Mouse (Mus musculus) layer of hippocampus, postnatal 14 days (tissue): Measurements from ENCODE around the gene Dmkn. TPM values are rescaled to one million over a fixed set of nuclear protein-coding genes. Genes with fewer than 3 reads are reported as not detected.
"Not testable (repeated sequence)": the region's sequence is repeated elsewhere in the genome, so short reads cannot be mapped to it uniquely, and the experiment has no call there.

Experiments used
- DNase-seq, 2 experiments: peaks; one replicate each; pipeline ENCODE4 v3.0.0; 2021 to 2022; ENCODE audit warnings: low spot score in 2 of 2, mixed read lengths in 1 of 2
- long read RNA-seq, 2 experiments: library from polyadenylated mRNA; stranded (forward); transcript quantifications; one replicate each; pipeline ENCODE4 v2.0.0; 2021
- total RNA-seq, 2 experiments: library from RNA; stranded (reverse); gene quantifications; 2 replicates each; pipeline ENCODE4 v1.2.3; 2021

Dmkn gene
- 1 to 10 TPM; 1.3 to 2.2 TPM for total RNA-seq
- long read RNA-seq, experiment 1, partial matches to known transcripts = 0 of 1 reads
- long read RNA-seq, experiment 1, other reads (novel, unspliced or antisense) = 0 of 1 reads
- long read RNA-seq, experiment 2, partial matches to known transcripts = 0 of 1 reads
- long read RNA-seq, experiment 2, other reads (novel, unspliced or antisense) = 0 of 1 reads

DNA sequence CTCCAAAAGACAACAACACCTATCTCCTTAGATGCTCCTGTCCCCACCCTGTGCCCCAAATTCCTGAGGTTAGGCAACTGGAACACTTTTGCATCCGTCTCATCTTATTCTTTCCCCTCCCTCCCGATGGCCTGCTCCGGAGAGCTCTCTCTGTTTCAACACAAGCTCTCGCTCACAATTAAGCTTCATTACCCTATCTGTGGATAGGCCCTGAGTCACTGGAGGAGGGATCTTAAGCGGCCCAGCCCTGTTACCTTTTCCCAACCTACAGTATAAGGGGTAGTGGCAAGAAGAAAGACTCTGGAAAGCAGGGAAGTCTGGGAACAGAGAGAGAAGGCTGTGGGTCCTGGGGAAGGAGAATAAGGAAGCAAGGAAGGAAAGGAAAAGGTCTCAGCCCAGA lies at the start of gene Dmkn:
Dmkn (plus strand) TSS at position 301 of the 400 bp plus-strand sequence.
- no peak for DNase-seq

GRCm38 (mm10) chr7:30717006-30717715 lies 46.4 kb upstream of the Dmkn start:
- peak; percentile 43 to 60 for DNase-seq

GRCm38 (mm10) chr7:30717716-30718046 lies 45.9 kb upstream of the Dmkn start:
- no peak for DNase-seq

DNA sequence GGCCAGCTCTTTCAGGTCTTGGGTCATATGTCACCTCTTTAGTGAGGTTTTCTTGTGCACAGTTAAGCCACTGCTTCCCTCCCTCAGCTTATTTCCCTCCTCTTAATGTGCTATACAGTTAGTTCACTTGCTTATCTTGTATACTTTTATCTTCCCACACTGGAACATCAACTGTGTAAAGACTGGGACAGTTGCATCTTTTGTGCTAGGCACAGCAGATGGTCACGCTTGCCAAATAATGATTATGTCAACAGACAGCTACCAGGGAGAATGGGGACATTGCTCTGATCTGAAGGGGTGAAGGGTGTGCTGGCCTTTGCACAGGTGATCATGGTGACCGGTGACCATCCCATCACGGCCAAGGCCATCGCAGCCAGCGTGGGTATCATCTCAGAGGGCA lies 43.9 kb upstream of the Dmkn start:
- no peak for DNase-seq

DNA sequence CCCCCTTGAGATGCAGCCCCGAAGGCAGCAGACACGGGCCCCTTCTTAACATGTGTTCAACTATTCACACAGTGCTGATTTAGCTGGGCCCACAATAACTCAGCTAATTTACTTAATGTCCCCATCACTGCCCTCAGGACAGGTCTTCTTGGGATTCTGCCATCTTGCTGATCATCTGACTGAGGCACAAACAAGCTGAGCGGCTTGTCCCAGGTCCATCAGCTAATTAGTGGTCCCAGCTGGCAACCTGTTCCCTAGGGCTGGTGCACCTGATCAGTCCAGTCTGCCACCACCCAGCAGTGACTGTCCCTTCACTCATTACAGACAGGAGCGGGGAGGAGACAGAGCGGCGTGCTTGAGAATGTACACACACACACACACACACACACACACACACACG lies 42.3 kb upstream of the Dmkn start:
- DNase-seq = no peak

GRCm38 (mm10) chr7:30723274-30723953 lies 40.1 kb upstream of the Dmkn start:
- DNase-seq = no peak

DNA sequence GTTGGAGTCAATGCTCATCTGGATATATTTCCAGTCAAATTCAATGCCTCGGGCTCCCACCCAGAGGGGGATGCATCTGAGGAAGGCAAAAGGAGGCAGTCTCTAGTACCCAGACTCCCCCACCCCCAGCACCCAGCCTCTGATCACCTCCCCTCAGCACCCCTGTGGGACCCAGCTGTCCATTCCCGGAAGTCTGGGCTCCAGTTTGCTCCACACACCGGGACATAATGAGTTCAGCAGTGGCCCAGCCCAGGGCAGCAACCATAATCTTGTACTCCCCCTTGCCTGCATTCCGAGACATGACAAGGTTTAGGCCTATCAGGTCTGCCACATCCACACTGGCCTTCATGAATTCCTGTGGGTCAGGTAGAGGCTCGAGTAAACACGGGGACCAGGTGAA lies 35.3 kb upstream of the Dmkn start:
- DNase-seq = no peak

DNA sequence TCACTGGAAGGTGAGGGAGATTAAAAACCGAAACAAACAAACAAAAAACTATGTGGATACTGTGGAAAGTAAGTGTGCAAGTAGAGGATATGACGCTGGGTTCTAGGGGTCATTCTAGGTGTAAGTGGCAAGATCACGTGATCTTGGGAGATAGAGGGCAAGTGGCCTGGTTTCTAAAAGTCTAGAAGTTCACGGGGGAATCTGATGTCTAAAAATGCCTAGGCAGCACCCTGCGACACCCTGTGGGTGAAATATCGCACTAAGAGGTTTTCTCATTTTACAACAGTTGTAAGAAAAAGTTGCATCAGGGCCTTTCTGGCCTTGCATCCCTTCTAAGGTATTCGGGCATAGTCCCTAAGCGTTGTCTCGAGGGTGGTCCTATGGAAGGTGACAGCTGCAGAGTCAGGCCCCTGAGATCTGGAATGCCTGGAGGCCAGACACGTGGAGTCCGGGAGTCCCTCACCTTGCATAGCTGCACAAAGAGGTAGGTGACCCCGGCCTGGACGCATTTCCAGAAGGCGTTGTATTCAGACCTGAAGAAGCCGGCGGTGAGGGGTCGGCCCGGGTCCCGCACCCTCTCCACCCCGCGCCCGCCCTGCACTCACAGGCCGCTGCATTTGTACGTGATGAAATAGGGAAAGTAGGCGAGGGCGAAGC lies 34.7 kb upstream of the Dmkn start:
- no peak for DNase-seq

DNA sequence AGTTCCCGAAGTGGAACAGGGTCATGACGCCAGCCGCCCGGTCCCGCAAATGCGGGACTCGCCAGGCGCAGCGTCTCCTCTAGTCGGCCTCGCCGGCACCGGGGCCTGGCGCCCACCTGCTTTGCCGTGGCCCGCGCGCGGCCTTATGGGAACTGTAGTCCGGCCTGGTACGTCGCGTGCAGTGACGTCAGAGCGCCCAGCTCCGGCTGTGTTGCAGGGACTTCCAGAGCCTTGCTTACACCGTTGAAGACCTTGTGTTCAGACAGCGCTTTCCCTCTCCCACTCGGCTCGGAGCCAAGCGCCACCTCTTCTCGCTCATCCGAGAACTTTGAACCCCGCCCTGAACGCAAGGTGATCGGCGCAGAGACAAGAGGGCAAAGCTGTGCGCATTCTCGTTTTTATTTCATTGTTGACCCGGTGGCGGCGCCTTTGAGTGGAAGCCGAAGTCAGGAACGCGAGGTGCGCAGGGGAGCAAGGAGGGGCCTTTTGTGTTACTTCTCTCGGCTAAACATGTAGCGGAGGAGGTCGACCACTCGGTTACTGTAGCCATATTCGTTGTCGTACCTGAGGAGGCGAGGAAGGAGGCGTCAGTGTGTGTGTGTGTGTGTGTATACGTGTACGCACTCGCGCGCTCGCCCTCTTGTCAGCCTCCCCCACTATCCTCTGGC lies 34.0 kb upstream of the Dmkn start, which contains the start of gene Tmem147:
Tmem147 (minus strand) TSS at position 145 of the 668 bp plus-strand sequence.
- DNase-seq = peak; percentile 96 to 97

DNA sequence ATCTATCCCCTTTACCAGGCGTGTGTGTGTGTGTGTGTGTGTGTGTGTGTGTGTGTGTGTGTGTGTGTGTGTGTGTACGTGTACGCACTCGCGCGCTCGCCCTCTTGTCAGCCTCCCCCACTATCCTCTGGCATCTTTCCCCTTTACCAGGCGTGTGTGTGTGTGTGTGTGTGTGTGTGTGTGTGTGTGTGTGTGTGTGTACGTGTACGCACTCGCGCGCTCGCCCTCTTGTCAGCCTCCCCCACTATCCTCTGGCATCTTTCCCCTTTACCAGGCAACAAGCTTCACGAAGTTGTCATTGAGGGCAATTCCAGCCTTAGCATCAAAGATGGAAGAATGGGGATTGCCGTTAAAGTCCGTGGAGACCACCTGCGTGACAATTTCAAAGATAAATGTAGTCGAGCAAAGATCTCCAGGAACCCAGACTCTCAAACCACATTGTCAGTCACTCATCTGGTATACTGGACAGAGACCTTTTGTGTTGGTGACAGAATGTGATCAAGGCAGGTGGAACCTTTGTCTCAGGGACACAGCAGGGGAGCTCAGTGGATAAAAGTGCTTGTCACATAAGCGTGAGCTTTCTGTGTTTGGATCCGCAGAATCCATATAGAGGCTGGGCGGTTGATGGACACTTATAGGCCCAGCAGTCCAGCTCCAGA lies 33.4 kb upstream of the Dmkn start:
- DNase-seq = peak in 1 of 2 experiments; percentile 29

GRCm38 (mm10) chr7:30736211-30736610 lies 27.3 kb upstream of the Dmkn start:
- no peak for DNase-seq

DNA sequence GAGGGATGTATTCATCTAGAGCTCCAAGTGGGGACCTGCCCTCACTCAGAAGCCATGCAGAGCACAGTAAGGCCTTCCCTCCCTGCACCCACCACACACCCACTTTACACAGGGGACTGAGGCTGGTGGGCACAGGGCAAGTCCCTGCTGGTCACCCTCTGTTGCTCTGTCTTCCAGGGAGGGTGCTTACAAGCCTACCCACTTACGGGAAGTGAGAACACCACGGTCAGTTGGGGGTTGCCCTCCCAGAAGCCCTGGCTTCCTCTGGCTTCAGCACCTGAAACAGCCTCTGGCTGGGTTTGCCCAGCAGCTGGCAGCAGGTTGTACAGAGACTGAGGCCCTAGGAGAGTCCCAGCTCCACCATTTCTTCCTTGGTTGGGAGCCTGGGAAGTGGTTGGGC lies 21.0 kb upstream of the Dmkn start:
- DNase-seq = not testable (repeated sequence)

DNA sequence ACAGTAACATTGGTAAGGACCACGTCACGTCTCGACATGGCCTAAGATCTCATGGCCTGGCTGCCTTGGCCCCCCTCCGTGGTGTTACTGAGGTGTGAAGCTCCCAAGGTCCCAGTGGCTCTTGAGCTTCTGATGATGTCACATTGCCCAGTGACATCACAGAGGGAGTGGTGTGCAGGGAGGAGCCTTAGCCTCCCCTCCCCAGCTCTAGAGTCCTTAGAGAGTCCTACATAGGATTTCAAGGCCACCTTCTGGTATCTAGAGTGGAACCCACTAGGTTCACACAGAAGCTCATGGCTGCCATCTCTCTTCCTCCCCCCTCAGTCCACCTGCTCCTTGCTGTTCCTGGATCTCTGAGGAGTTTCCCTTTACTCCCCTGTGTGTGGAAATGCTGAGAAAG lies 19.9 kb upstream of the Dmkn start, which contains the start of gene Gapdhs:
Gapdhs (minus strand) TSS at position 65 of the 400 bp plus-strand sequence.
- DNase-seq = not testable (repeated sequence)

GRCm38 (mm10) chr7:30744022-30744598 lies 19.4 kb upstream of the Dmkn start:
- no peak for DNase-seq

DNA sequence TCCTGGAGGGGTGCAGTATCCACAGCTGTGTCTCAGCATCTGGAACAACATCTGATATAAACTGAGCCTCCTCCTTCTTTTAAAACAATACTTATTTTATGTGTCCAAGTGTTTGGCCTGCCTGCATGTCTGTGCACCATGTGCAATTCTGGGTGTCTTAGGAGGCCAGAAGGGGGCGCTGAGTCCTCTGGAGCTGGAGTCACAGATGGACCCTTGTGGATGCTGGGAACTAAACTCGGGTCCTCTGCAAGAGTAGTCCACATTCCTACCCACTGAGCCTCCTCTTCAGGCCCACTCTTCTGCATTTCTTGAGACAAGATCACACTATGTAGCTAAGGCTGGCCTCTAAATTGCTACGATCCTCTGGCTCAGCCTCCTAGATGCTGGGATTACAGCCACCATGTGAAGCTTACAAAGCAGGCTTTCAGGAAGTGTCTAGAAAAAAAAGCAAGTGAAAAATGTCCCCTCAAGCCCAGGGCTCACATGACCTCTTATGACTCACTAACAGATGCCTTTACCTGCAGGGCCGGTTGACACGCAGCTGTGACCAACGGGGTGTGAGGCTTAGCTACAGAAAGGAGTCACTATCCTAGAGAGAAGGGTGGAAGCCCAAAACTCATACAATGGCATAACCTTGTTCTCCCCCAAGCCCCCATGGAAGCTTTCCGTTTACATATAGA lies 15.9 kb upstream of the Dmkn start:
- DNase-seq = no peak

DNA sequence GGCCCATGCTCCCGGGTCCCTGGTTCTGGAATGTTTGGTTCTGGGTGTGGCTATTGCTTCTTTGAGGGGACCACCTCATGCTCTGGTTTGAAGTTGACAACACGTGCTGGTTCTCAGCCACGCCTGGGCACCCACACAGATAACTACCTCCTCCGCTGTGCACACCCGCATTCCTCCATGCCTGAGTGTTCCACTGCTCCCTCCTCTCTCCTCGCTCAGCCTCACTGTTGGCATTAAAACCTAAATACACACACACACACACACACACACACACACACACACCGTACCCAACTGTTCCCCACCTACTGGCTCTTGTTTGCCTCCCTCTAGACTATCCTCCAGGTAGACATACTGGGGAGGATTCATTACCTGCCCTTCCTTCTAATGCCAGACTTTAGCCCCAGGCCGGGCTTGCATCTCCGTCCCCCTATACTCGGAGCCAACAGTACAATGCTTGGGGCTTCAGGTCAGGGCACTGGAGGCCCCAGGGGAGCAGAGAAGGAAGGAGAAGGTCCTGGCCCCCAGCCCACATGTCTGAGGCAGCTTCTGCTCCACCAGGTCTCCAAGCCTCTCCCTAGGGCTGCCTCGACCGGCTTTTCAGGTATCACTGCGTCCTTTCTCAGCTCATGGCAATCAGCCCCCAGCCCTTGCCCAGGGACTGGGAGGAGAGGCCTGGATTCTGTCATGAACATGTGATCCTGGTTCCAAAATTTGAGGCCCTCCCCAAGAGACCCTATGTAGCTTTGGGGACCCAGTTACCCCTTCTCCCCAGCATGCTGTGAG lies 13.5 kb upstream of the Dmkn start:
- no peak for DNase-seq

DNA sequence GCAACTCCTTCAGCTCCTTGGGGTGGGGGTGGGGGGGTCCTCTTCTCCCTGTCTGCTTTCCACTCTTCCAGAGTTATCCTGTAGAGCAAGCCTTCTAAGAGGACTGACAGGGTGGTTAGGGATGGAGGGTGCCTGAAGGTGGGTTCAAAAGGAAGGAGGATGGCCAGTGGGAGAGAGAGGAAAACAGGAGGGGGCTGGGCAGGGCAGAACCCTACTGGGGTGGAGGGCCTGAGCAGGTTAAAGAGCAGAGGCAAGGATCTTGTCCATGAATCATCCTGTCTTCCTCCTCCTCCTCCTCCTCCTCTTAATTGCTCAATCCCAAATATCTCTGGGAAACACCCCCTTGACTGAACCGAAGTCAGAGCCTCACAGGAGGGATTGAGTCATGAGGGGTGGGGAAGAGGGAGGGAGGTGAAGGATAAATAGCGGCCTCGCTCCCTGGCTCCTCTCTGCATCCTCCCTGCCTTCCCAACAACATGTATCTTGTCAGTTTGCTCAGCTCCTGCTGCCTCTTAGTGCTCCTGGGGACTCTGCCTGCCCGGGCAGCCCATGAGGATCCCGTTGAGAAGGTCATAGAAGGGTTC lies 12.4 kb upstream of the Dmkn start, which contains the start of gene Sbsn:
Sbsn (plus strand) TSS at position 386 of the 584 bp plus-strand sequence.
- DNase-seq = no peak

DNA sequence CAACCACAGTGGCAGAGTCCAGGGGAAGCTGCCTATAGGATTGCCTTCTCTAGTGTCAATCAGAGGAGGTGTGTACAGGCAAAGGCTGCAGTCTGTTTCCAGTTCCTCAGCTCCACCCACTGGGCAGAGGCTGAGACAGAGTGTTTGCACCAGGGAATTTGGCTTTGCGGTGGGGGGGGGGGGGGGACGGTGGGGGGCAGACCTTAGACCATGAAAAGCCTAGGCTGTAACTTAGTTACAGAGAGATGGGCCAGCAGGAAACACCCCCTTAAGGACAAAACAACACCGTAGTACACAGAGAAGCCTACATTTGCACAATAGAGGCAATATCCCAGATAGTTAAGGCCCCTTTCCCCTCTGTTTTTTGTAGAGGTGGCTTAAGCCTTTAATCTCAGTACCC lies 6.6 kb upstream of the Dmkn start:
- no peak for DNase-seq

- DNase-seq = no peak
These were observed 4.7 kb upstream of the Dmkn start for GRCm38 (mm10) chr7:30758853-30759252.
